Comparison of ENCODE assay signal across 10 mouse cellular contexts in the genomic region with DNA sequence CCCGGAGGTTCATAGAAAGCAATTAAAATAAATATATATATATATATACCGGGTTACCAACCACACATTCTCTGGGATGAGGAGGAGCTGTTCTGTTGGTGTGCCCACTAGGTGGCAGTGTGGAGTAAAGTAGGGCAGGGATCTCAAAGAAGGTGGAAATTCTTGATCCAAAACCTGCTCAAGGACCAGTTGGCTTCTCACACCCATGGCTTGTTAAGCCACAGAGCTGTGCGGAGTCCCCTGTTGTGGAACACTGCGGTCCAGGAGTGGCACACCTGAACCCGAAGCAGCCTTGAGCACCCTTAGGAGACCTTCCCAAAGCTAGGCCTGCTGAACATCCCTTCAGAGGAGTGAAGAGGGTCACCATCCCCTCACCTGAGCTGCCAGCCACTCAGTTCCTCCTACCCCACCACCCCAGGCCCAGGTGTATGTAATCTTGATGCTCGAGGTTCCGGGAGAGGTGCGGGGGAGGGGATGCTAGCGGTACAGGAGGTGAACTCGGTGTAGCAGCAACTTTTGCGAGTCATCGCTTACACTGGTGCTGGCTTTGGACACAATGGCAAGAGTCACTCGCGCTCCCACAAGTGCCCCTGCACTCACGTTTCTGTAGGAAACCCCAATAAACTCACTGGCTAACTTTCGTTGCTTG. TPM values are rescaled to one million over a fixed set of nuclear protein-coding genes. Genes with fewer than 3 reads are reported as not detected.
DNase-seq lines count a peak whose midpoint lies in the region; ATAC-seq lines count a peak whose summit lies in the region.
"Had no signal": no experiment of that assay in that cellular context is flagged by ENCODE, and none has a peak within 500 bp of the region (broad histone marks: within the 10 kb centered on the region; RNA-seq: fewer than 3 reads in every experiment).

No protein-coding gene starts in this region.

- WGBS in midbrain, embryonic 11.5 days, result 61% methylated on average over 15 of the region's 16 CpGs
- 58% methylated on average over 16 of the region's 16 CpGs for WGBS in midbrain, embryonic 15.5 days
- 50% methylated on average over 16 of the region's 16 CpGs for WGBS in liver, embryonic 11.5 days

- no peak overlapping the region for H3K4me2 ChIP-seq in midbrain, embryonic 11.5 days
- no peak overlapping the region for H3K4me2 ChIP-seq in midbrain, embryonic 15.5 days
- no peak overlapping the region for H3K4me2 ChIP-seq in liver, embryonic 11.5 days
- H3K4me2 ChIP-seq: stomach, embryonic 15.5 days had no signal

- DNase-seq in midbrain, embryonic 11.5 days (ENCODE audit: low spot score, missing footprints), result peak; percentile 97
- DNase-seq in cerebellum, adult 8-10 months, result peak; percentile 75
- DNase-seq in gastrocnemius, adult 8-10 months (ENCODE audit: low spot score in 2 of 2), result peak; percentile 15 to 22
- peak; percentile 88 for DNase-seq in kidney, postnatal 10 days
- DNase-seq in liver, embryonic 11.5 days (ENCODE audit: low spot score), result peak; percentile 54
- DNase-seq in ovary, postnatal 14 days (ENCODE audit: low spot score), result peak; percentile 66
- DNase-seq in thymus, postnatal 0 days (ENCODE audit: low spot score), result peak; percentile 51

- no peak overlapping the region for H3K9ac ChIP-seq in midbrain, embryonic 11.5 days (ENCODE audit: low read length)
- H3K9ac ChIP-seq in midbrain, embryonic 15.5 days, result no peak overlapping the region
- no peak overlapping the region for H3K9ac ChIP-seq in liver, embryonic 11.5 days (ENCODE audit: low read depth, low read length)
- H3K9ac ChIP-seq: stomach, embryonic 15.5 days had no signal

- no peaks in the 10 kb centered on the region for H3K36me3 ChIP-seq in midbrain, embryonic 11.5 days (ENCODE audit: control insufficient read depth, insufficient read depth, low read length)
- no peaks in the 10 kb centered on the region for H3K36me3 ChIP-seq in midbrain, embryonic 15.5 days (replicated peaks)
- no peaks in the 10 kb centered on the region for H3K36me3 ChIP-seq in liver, embryonic 11.5 days (ENCODE audit: control insufficient read depth, insufficient read depth, low read length)
- H3K36me3 ChIP-seq: stomach, embryonic 15.5 days had no signal

- 0 out of 2 replicates have a peak, but pooled peaks have one; percentile 52 for ATAC-seq in midbrain, embryonic 11.5 days (ENCODE audit: low FRiP score)
- no peak for ATAC-seq in midbrain, embryonic 15.5 days (replicated peaks)
- ATAC-seq in liver, embryonic 11.5 days (replicated peaks; ENCODE audit: low FRiP score), result no peak

- no peak overlapping the region for H3K27ac ChIP-seq in midbrain, embryonic 11.5 days (ENCODE audit: low read depth, low read length)
- H3K27ac ChIP-seq in midbrain, embryonic 15.5 days, result no peak overlapping the region
- H3K27ac ChIP-seq in liver, embryonic 11.5 days (ENCODE audit: low read depth, low read length), result no peak overlapping the region
- H3K27ac ChIP-seq: stomach, embryonic 15.5 days had no signal

- no peak overlapping the region for H3K4me3 ChIP-seq in midbrain, embryonic 11.5 days (ENCODE audit: low read depth, low read length)
- H3K4me3 ChIP-seq in midbrain, embryonic 15.5 days, result no peak overlapping the region
- H3K4me3 ChIP-seq in liver, embryonic 11.5 days (ENCODE audit: low read depth, low read length), result no peak overlapping the region
- H3K4me3 ChIP-seq: erythroblast, embryonic 14.5 days; stomach, embryonic 15.5 days had no signal

- no peaks in the 10 kb centered on the region for H3K4me1 ChIP-seq in midbrain, embryonic 11.5 days (ENCODE audit: control insufficient read depth, insufficient read depth, low read length)
- no peaks in the 10 kb centered on the region for H3K4me1 ChIP-seq in midbrain, embryonic 15.5 days
- H3K4me1 ChIP-seq in liver, embryonic 11.5 days (replicated peaks; ENCODE audit: control insufficient read depth, insufficient read depth, low read length), result no peaks in the 10 kb centered on the region
- H3K4me1 ChIP-seq: stomach, embryonic 15.5 days had no signal

- no peaks in the 10 kb centered on the region for H3K9me3 ChIP-seq in midbrain, embryonic 11.5 days (ENCODE audit: control insufficient read depth, low read length)
- H3K9me3 ChIP-seq in midbrain, embryonic 15.5 days, result no peaks in the 10 kb centered on the region
- H3K9me3 ChIP-seq in liver, embryonic 11.5 days (ENCODE audit: control insufficient read depth, low read length), result no peaks in the 10 kb centered on the region
- H3K9me3 ChIP-seq: stomach, embryonic 15.5 days had no signal

- H3K27me3 ChIP-seq in midbrain, embryonic 11.5 days (ENCODE audit: control insufficient read depth, insufficient read depth, low read length), result no peaks in the 10 kb centered on the region
- no peaks in the 10 kb centered on the region for H3K27me3 ChIP-seq in midbrain, embryonic 15.5 days (replicated peaks)
- H3K27me3 ChIP-seq in liver, embryonic 11.5 days (replicated peaks; ENCODE audit: control insufficient read depth, insufficient read depth, low read length), result no peaks in the 10 kb centered on the region
- H3K27me3 ChIP-seq: stomach, embryonic 15.5 days had no signal

RNA-seq across cellular contexts. Expression of gene Hsd17b6, which starts 51.1 kb away (rescaled TPM):
- polyA plus RNA-seq in midbrain, embryonic 11.5 days (2014; fragmentation: Nextera tagmentation; extraction: Ambion mirVana), result not detected in 2 replicates
- polyA plus RNA-seq in midbrain, embryonic 15.5 days (2015; fragmentation: Nextera tagmentation; extraction: Ambion mirVana), result not detected in 2 replicates
- not detected for total RNA-seq in gastrocnemius, adult 8-10 months (2022)
- not detected in 2 replicates for polyA plus RNA-seq in liver, embryonic 11.5 days (2014; fragmentation: Nextera tagmentation; extraction: Ambion mirVana)
- 0.16 and 0.22 TPM in 2 replicates for polyA plus RNA-seq in thymus, postnatal 0 days (2015; fragmentation: Nextera tagmentation; extraction: Ambion mirVana)
- polyA plus RNA-seq: erythroblast, embryonic 14.5 days; stomach, embryonic 15.5 days had no signal

RNA-seq across cellular contexts. Expression of gene Sdr9c7, which starts 58.0 kb away (rescaled TPM):
- polyA plus RNA-seq in midbrain, embryonic 11.5 days (2014; fragmentation: Nextera tagmentation; extraction: Ambion mirVana), result not detected in 2 replicates
- polyA plus RNA-seq in midbrain, embryonic 15.5 days (2015; fragmentation: Nextera tagmentation; extraction: Ambion mirVana), result not detected in 2 replicates
- not detected for total RNA-seq in gastrocnemius, adult 8-10 months (2022)
- polyA plus RNA-seq in liver, embryonic 11.5 days (2014; fragmentation: Nextera tagmentation; extraction: Ambion mirVana), result not detected in 2 replicates
- polyA plus RNA-seq in thymus, postnatal 0 days (2015; fragmentation: Nextera tagmentation; extraction: Ambion mirVana), result 0.33 and 0.39 TPM in 2 replicates
- polyA plus RNA-seq: erythroblast, embryonic 14.5 days had no signal

RNA-seq across cellular contexts. Expression of gene Prim1, which starts 58.7 kb away (rescaled TPM):
- 106 and 107 TPM in 2 replicates for polyA plus RNA-seq in midbrain, embryonic 11.5 days (2014; fragmentation: Nextera tagmentation; extraction: Ambion mirVana)
- polyA plus RNA-seq in midbrain, embryonic 15.5 days (2015; fragmentation: Nextera tagmentation; extraction: Ambion mirVana), result 37.2 and 41.8 TPM in 2 replicates
- 1 to 10 TPM in 1 of 4 experiments, under 1 TPM in 3; 0.40 to 1.0 (median 0.45) TPM for total RNA-seq in gastrocnemius, adult 8-10 months (2022)
- polyA plus RNA-seq in liver, embryonic 11.5 days (2014; fragmentation: Nextera tagmentation; extraction: Ambion mirVana), result 106 and 112 TPM in 2 replicates
- 89.6 and 98.8 TPM in 2 replicates for polyA plus RNA-seq in thymus, postnatal 0 days (2015; fragmentation: Nextera tagmentation; extraction: Ambion mirVana)

Comparison
In these comparisons a context has a peak if more than half of its experiments do, and no peak if none do; other contexts are left out.
1. DNase-seq: peak in every context shown above with its lines; median percentile 97 in midbrain, embryonic 11.5 days; 88 in kidney, postnatal 10 days; 75 in cerebellum, adult 8-10 months; 66 in ovary, postnatal 14 days; 54 in liver, embryonic 11.5 days; 51 in thymus, postnatal 0 days; 18 in gastrocnemius, adult 8-10 months.